Mouse (Mus musculus): ENCODE data around the gene Znrf4.
A peak's percentile ranks its signal among the peaks of the same experiment; 100 is the strongest.

Gene Znrf4

GRCm38 (mm10) chr17:56490438-56491152 is 21.6 kb downstream of the Znrf4 start:
- DNase-seq (ENCODE audit: low read depth, low spot score) = no peak

GRCm38 (mm10) chr17:56488028-56488427 is 24.2 kb downstream of the Znrf4 start:
- DNase-seq (ENCODE audit: low read depth, low spot score) = no peak

- DNase-seq (ENCODE audit: low read depth, low spot score) = no peak
Measured at GRCm38 (mm10) chr17:56487441-56487888, 24.8 kb downstream of the Znrf4 start.

GRCm38 (mm10) chr17:56485926-56486325 is 26.3 kb downstream of the Znrf4 start:
- DNase-seq (ENCODE audit: low read depth, low spot score) = no peak

- DNase-seq (ENCODE audit: low read depth, low spot score) = no peak
Measured at GRCm38 (mm10) chr17:56485118-56485517, 27.1 kb downstream of the Znrf4 start.

- no peak for DNase-seq (ENCODE audit: low read depth, low spot score)
Measured at GRCm38 (mm10) chr17:56482671-56483070, 29.6 kb downstream of the Znrf4 start.

GRCm38 (mm10) chr17:56479358-56479757 is 32.9 kb downstream of the Znrf4 start:
- peak; percentile 21 for DNase-seq (ENCODE audit: low read depth, low spot score)

GRCm38 (mm10) chr17:56478191-56478611 is 34.0 kb downstream of the Znrf4 start:
- DNase-seq (ENCODE audit: low read depth, low spot score) = no peak

- no peak for DNase-seq (ENCODE audit: low read depth, low spot score)
Measured at GRCm38 (mm10) chr17:56477191-56477818, 34.9 kb downstream of the Znrf4 start.

- DNase-seq (ENCODE audit: low read depth, low spot score) = no peak
Measured at GRCm38 (mm10) chr17:56476402-56476752, 35.9 kb downstream of the Znrf4 start, which contains the start of gene Ptprs. Gene Ptprs, minus strand, starts transcription at chr17:56476483.

GRCm38 (mm10) chr17:56475584-56476401 is 36.4 kb downstream of the Znrf4 start:
- DNase-seq (ENCODE audit: low read depth, low spot score) = no peak

- no peak for DNase-seq (ENCODE audit: low read depth, low spot score)
Measured at GRCm38 (mm10) chr17:56474831-56475581, 37.2 kb downstream of the Znrf4 start.

GRCm38 (mm10) chr17:56474311-56474830 is 37.9 kb downstream of the Znrf4 start:
- no peak for DNase-seq (ENCODE audit: low read depth, low spot score)

- no peak for DNase-seq (ENCODE audit: low read depth, low spot score)
Measured at GRCm38 (mm10) chr17:56473611-56473905, 38.7 kb downstream of the Znrf4 start.

- DNase-seq (ENCODE audit: low read depth, low spot score) = no peak
Measured at GRCm38 (mm10) chr17:56472733-56473610, 39.3 kb downstream of the Znrf4 start.

- DNase-seq (ENCODE audit: low read depth, low spot score) = no peak
Measured at GRCm38 (mm10) chr17:56472121-56472520, 40.1 kb downstream of the Znrf4 start.

GRCm38 (mm10) chr17:56471136-56471535 is 41.1 kb downstream of the Znrf4 start:
- DNase-seq (ENCODE audit: low read depth, low spot score) = no peak

GRCm38 (mm10) chr17:56470571-56470970 is 41.7 kb downstream of the Znrf4 start:
- DNase-seq (ENCODE audit: low read depth, low spot score) = no peak

GRCm38 (mm10) chr17:56470001-56470436 is 42.2 kb downstream of the Znrf4 start:
- no peak for DNase-seq (ENCODE audit: low read depth, low spot score)

- no peak for DNase-seq (ENCODE audit: low read depth, low spot score)
Measured at GRCm38 (mm10) chr17:56469275-56469674, 43.0 kb downstream of the Znrf4 start.
